Mouse (Mus musculus) urinary bladder, postnatal 14 days (tissue): ENCODE results near the gene Gm7271.

Source experiments
- DNase-seq: peaks from one replicate; pipeline ENCODE4 v3.0.0; 2021; ENCODE audit warnings: low spot score

The Gm7271 gene

DNA sequence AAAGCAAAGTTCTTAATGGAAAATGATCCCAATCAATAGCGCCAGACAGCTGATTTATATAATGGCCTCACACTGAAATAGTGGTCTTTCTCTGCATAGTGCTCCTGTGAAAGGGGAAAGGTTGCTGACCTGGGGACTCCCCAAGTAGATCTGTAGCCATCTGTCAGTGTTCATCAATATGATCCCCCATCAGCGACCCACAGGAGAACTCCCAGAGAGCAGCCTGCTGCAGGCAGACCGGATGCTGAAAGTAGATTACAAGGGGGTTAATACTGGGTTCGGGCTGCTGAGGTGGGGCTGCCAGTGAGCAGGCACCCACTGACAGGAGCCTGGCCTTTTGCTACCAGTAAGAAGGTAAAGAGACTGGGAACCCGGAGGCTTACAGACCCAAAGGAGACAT lies at the start of gene Gm7271:
Gene Gm7271, plus strand, starts transcription at position 230 of the 400 bp plus-strand sequence.
- DNase-seq, result no peak

- DNase-seq, result no peak
Measured at GRCm38 (mm10) chr5:76437100-76437499, 46.7 kb upstream of the Gm7271 start.

DNA sequence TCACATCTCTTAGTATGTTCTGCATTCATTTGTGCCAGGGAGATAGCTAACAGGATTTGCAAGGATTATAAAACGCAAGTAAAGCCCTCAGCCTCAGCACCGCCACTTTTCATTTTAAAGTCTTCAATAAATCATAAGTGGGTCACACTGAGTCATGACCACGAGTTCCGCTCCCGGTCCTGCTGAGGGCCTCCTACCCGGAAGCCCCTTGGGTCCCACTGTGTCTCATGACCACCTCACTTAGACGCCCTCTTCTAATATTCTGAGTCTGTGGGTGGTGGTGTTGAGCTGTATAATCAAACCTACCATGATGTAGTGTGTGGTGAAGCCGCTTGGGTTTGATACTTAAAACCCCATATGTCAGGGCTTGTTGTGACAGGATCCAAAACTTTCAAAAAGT lies 46.1 kb upstream of the Gm7271 start:
- DNase-seq, result no peak

DNA sequence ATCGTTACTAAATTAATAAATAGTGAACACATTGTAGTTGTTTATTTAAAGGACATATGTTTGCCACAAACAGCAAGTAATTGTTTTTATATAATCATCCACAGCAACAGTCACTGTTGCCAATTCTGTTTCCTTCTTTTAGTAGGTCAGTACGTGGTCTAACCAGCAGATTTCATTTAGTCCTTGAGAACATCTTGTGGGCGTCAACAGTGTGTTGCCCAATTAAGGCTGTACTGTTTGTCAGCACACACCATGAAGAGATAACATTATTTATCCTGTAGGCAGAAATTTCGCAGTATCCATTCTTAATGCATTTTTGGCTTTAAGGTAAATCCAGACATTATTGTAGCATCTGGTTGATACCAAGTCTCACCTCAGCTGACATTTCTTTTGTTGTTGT lies 42.4 kb upstream of the Gm7271 start:
- DNase-seq, result no peak

- no peak for DNase-seq
Measured at GRCm38 (mm10) chr5:76474931-76475330, 8.9 kb upstream of the Gm7271 start.

GRCm38 (mm10) chr5:76476873-76477272 lies 7.0 kb upstream of the Gm7271 start:
- DNase-seq, result no peak

GRCm38 (mm10) chr5:76477764-76478163 lies 6.1 kb upstream of the Gm7271 start:
- no peak for DNase-seq

- DNase-seq, result no peak
Measured at GRCm38 (mm10) chr5:76495126-76495525, 11.3 kb downstream of the Gm7271 start.

DNA sequence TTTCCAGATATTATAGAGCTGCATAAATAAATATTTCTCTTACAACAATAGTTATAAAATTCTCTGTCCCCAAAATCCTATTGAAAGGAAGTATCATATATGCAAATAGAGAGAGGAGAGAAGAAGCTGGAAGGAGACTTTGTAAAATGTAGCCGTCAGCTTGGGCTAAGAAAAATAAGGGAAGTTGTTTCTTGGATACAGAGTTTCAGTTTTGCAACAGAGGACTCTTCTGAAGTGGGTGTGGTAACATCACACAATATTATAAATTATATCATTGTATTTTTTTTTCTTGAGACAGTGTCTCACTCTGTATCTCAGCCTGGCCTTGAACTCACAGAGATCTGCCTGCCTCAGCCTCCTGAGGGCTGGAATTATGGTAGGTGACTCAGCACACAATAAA lies 38.6 kb downstream of the Gm7271 start:
- DNase-seq, result no peak

DNA sequence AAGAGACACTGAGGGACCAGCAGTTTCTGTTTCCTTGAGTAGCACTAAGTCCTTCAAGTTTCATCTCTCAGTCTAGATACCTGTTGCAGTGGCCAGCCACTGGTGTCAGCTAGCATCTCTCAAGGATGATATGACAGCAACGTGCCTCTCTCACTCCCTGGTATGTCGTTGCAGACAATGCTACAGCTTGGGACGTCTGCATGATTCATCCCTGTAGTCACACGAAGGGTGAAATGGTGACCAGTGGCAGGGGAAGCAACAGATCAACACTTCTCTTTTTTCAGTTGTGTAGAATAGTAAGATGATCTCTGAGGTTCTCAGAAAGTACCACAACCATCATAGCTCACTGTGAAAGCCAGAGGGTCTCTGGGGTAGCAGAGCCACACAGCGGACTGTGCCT lies 40.8 kb downstream of the Gm7271 start:
- DNase-seq, result no peak

DNA sequence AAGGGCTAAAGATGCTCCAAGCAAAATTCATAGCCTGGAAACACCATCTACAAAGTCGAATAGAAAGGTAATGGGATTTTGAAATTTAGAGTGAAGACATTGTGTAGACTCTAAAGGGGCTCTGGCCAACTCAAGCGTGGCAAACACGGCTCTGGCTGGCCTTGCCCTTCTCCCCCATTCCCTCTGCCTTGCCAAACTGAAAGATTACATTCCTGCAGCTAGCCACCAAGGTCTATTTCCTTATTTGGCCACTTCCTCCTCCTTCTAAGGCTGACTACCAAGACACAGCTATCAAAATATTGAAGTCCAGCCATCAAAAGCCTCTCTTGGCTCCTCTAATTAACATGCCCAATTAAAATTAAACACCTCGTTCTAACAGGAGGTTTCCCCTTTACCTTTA lies 41.2 kb downstream of the Gm7271 start:
- DNase-seq, result no peak

GRCm38 (mm10) chr5:76525829-76526228 lies 42.0 kb downstream of the Gm7271 start:
- no peak for DNase-seq

DNA sequence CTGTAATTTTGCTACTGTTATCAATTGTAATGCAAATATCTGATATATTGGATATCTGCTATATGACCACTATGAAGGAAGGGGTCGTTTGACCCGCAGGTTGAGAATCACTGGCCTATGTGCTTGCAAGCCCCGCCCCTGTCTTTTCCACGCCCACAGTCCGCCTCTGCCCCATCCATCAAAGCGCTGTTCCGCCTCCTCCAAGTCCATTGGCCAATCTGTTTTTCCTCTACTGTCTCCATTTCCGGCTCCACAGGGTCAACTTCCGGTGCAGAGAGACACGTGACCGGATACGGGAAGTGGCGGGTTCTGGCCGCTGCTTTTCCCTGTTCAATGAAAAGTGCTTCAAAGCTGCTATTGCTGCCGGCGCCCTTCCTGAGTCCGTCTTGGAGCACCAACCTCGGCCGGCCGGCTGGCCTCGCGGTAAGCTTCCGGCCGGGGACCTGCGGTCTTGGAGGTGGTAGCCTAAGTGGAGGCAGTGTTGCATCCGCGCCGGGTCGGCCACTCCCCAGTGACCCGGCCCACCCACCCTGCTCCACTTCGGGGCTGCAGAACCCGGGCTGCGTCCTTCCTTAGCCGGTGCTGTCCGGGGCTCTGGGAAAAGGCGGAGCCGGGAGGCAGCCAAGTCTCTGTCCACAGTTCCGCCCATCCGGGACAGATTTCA lies 45.3 kb downstream of the Gm7271 start, which contains the start of gene Exoc1:
Gene Exoc1, plus strand, starts transcription at position 272 of the 664 bp plus-strand sequence.
- peak; percentile 93 for DNase-seq

GRCm38 (mm10) chr5:76529704-76530066 lies 45.8 kb downstream of the Gm7271 start:
- DNase-seq, result no peak

GRCm38 (mm10) chr5:76533186-76533585 lies 49.3 kb downstream of the Gm7271 start:
- peak; percentile 34 for DNase-seq

DNA sequence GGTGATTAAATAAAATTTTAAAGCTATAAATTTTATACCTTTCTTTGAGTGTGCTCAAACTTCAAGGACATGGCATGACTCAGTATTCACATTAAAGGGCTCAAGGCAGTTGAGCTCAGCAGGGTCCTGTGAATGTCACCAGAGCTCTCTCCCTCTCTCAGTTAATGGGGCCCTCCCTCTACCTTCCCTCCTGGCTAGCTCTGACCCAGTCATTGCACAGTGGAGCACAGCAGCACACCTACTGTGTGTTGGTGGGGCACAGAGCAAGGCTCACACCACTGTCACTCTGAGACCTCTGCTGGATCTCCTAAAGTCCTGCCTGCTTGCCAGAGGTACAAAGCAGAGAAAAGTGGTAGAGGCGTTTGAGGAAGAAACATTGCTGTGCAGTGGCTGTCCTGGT lies 52.4 kb downstream of the Gm7271 start:
- no peak for DNase-seq

- no peak for DNase-seq
Measured at GRCm38 (mm10) chr5:76537578-76537977, 53.7 kb downstream of the Gm7271 start.

DNA sequence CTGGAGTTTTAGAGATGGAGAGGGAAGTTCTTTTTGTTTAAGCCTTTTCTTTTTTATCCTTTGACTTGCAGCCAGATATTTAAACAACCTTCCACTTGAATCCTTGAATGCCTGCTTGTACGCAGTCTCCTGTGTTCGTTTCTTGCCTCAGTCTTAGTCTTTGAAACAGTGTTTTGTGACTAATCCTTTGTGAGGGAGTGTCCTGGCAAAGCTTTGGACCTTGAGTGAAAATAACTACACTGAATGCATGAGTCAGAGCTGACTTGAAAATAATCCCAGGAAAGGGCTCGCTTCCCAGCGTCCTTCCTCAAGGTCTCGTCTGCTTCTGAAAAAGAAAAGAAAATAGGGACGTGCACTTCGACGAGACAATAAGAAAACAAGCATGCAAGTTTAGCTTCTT lies 56.3 kb downstream of the Gm7271 start:
- peak; percentile 36 for DNase-seq

DNA sequence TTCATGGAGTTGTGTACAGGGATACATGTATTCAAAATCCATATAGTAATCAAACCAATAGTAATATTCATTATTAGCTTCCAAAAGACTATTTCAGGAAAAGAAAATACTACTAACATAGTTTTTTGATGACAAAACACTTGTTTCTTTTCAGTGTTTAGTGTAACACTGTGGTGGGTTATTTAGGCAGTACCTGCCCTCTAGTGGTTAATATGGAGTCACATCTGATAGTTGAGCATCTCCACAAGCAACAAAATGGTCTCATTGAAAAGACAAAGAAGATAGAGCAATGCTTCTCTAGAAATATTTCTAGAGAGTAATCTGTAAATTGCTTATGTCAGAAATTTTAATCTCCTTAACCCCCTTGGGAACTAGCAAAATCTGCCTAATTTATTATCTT lies 57.0 kb downstream of the Gm7271 start:
- DNase-seq, result no peak

DNA sequence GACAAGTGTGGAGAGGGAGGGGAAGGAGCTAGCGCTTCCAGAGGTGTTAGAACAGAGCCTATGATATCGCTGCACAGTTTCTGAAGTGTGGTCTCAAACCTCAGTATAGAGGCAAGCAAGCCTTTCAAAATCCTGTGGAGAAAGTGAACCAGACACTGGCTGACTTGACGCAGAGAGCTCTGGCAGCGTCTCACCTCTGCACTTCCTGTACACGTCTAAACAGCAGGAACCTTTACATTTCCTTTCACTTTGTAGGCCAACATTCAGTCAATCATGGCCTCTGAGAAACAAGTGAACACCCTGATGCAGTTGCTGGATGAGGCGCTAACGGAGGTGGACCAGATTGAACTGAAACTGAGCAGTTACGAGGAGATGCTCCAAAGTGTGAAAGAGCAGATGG lies 59.4 kb downstream of the Gm7271 start:
- DNase-seq, result no peak

GRCm38 (mm10) chr5:76550426-76550825 lies 66.6 kb downstream of the Gm7271 start:
- no peak for DNase-seq

GRCm38 (mm10) chr5:76565321-76565720 lies 81.5 kb downstream of the Gm7271 start:
- DNase-seq, result peak; percentile 67
